Mouse (Mus musculus) stomach, embryonic 16.5 days (tissue): ENCODE measurements around the gene 1700001J03Rik. TPM values are rescaled to one million over a fixed set of nuclear protein-coding genes. Genes with fewer than 3 reads are reported as not detected.
"Not testable (repeated sequence)": the region's sequence is repeated elsewhere in the genome, so short reads cannot be mapped to it uniquely, and the experiment has no call there.

Experiments
- ATAC-seq: fragments of 200-750 bp; cut with Nextera tagmentation; 2 replicates; pipeline ENCODE4 v1.8.0; 2017; ENCODE audit warnings: moderate number of reproducible peaks, moderate TSS enrichment; ENCODE audit not compliant: insufficient read depth, low FRiP score
- H3K27ac ChIP-seq: fragments of 300-500 bp; sonication (generic); 2 replicates; pipeline ENCODE4 v1.5.1; 2014; ENCODE audit warnings: low read length
- H3K27me3 ChIP-seq: fragments of 300-500 bp; sonication (generic); 2 replicates; pipeline ENCODE4 v1.6.1; 2014; ENCODE audit warnings: low read length, control low read depth, mixed read lengths; ENCODE audit not compliant: control insufficient read depth, insufficient read depth
- H3K36me3 ChIP-seq: fragments of 300-500 bp; sonication (generic); 2 replicates; pipeline ENCODE4 v1.6.1; 2014; ENCODE audit warnings: low read length; ENCODE audit not compliant: control insufficient read depth, insufficient read depth
- H3K4me1 ChIP-seq: fragments of 300-500 bp; sonication (generic); 2 replicates; pipeline ENCODE4 v1.6.1; 2014; ENCODE audit warnings: low read length, control low read depth, mixed read lengths; ENCODE audit not compliant: control insufficient read depth, insufficient read depth
- H3K4me2 ChIP-seq: fragments of 300-500 bp; sonication (generic); 2 replicates; pipeline ENCODE4 v1.6.1; 2014; ENCODE audit warnings: low read depth, low read length, mixed read lengths
- H3K4me3 ChIP-seq: fragments of 300-500 bp; sonication (generic); replicated peaks from 2 replicates; pipeline ENCODE4 v1.5.1; 2014; ENCODE audit warnings: mild to moderate bottlenecking, low read length
- H3K9ac ChIP-seq: fragments of 300-500 bp; sonication (generic); 2 replicates; pipeline ENCODE4 v1.6.1; 2014; ENCODE audit warnings: low read length
- H3K9me3 ChIP-seq: fragments of 300-500 bp; sonication (generic); replicated peaks from 2 replicates; pipeline ENCODE4 v1.6.1; 2016; ENCODE audit warnings: low read length, control low read depth; ENCODE audit not compliant: control insufficient read depth
- whole genome bisulfite sequencing: fragments of 180-500 bp; shearing (Covaris S2); extraction: QIAGEN DNeasy Blood & Tissue Kit; methylation state at CpG from one replicate; pipeline ENCODE4 v1.1.7; 2014; 5-methylcytosine and 5-hydroxymethylcytosine counted together
- polyA plus RNA-seq: library from polyadenylated mRNA; unstranded; fragments of >200 nt; fragmentation: Nextera tagmentation; extraction: Ambion mirVana; gene quantifications from 2 replicates; pipeline ENCODE4 v1.2.1, GENCODE M21; 2015

1700001J03Rik gene
- not detected in 2 replicates for polyA plus RNA-seq

GRCm38 (mm10) chr5:146185204-146185603 lies at the start of gene 1700001J03Rik:
TSS of gene 1700001J03Rik (minus strand) at chr5:146185304.
- not testable (repeated sequence) for H3K4me3 ChIP-seq, H3K9me3 ChIP-seq, ATAC-seq, H3K9ac ChIP-seq, H3K36me3 ChIP-seq, H3K27me3 ChIP-seq, H3K4me1 ChIP-seq, H3K4me2 ChIP-seq, H3K27ac ChIP-seq
- 74% methylated on average over 4 of the region's 4 CpGs for WGBS

GRCm38 (mm10) chr5:146234336-146234735 lies 49.2 kb upstream of the 1700001J03Rik start:
- H3K27me3 ChIP-seq: no peaks in the 10 kb centered on the region
- no peak overlapping the region for H3K4me3 ChIP-seq
- ATAC-seq: no peak
- 61% methylated on average over 1 of the region's 1 CpGs for WGBS
- no peak overlapping the region for H3K27ac ChIP-seq
- H3K9me3 ChIP-seq: no peaks in the 10 kb centered on the region
- peaks cover 13% of the 10 kb centered on the region for H3K4me1 ChIP-seq
- no peak overlapping the region for H3K9ac ChIP-seq
- no peaks in the 10 kb centered on the region for H3K36me3 ChIP-seq
- H3K4me2 ChIP-seq: no peak overlapping the region

- H3K9ac ChIP-seq: peak overlapping the region; percentile 50
- no peak for ATAC-seq
- peaks cover 11% of the 10 kb centered on the region for H3K4me1 ChIP-seq
- H3K27me3 ChIP-seq: no peaks in the 10 kb centered on the region
- H3K4me3 ChIP-seq: peak overlapping the region; percentile 83
- WGBS: 40% methylated on average over 11 of the region's 11 CpGs
- no peak overlapping the region for H3K27ac ChIP-seq
- H3K36me3 ChIP-seq: no peaks in the 10 kb centered on the region
- H3K4me2 ChIP-seq: peak overlapping the region; percentile 65
- H3K9me3 ChIP-seq: no peaks in the 10 kb centered on the region
These were observed 47.7 kb upstream of the 1700001J03Rik start for GRCm38 (mm10) chr5:146232816-146233215.

- Histone ChIP-seq H3K4me3 (peak overlapping the region; percentile 83), H3K9me3 (no peaks in the 10 kb centered on the region), H3K27ac (peak overlapping the region; percentile 6; the same call in 1 of the 2 replicates), H3K27me3 (no peaks in the 10 kb centered on the region), H3K36me3 (no peaks in the 10 kb centered on the region), H3K4me1 (peaks cover 8% of the 10 kb centered on the region), H3K9ac (peak overlapping the region; percentile 92), H3K4me2 (peak overlapping the region; percentile 65)
- 27% methylated on average over 6 of the region's 6 CpGs for WGBS
- no peak for ATAC-seq
These were observed 47.1 kb upstream of the 1700001J03Rik start for GRCm38 (mm10) chr5:146232056-146232675.

GRCm38 (mm10) chr5:146231655-146231996 lies 46.5 kb upstream of the 1700001J03Rik start:
- no peaks in the 10 kb centered on the region for H3K27me3 ChIP-seq
- H3K4me1 ChIP-seq: peaks cover 8% of the 10 kb centered on the region
- peak overlapping the region; percentile 100 for H3K27ac ChIP-seq
- 0% methylated on average over 19 of the region's 19 CpGs for whole genome bisulfite sequencing
- H3K9ac ChIP-seq: peak overlapping the region; percentile 92
- H3K4me3 ChIP-seq: peak overlapping the region; percentile 83
- H3K9me3 ChIP-seq: no peaks in the 10 kb centered on the region
- no peaks in the 10 kb centered on the region for H3K36me3 ChIP-seq
- peak; percentile 25; the same call in 1 of the 2 replicates for ATAC-seq
- peak overlapping the region; percentile 65 for H3K4me2 ChIP-seq

- ATAC-seq: peak; percentile 89
- H3K27ac ChIP-seq: peak within 1 kb of the TSS; percentile 100
- peaks cover 8% of the 10 kb centered on the region for H3K4me1 ChIP-seq
- H3K9ac ChIP-seq: peak within 1 kb of the TSS; percentile 92
- H3K4me2 ChIP-seq: peak within 1 kb of the TSS; percentile 65
- no peaks in the 10 kb centered on the region for H3K36me3 ChIP-seq
- no peaks in the 10 kb centered on the region for H3K9me3 ChIP-seq
- peak within 1 kb of the TSS; percentile 83 for H3K4me3 ChIP-seq
- H3K27me3 ChIP-seq: no peaks in the 10 kb centered on the region
- WGBS: under 1% methylated on average over 67 of the region's 102 CpGs
These were observed 46.0 kb upstream of the 1700001J03Rik start, which contains the start of gene Cdk8 for GRCm38 (mm10) chr5:146230864-146231654. TSS of gene Cdk8 (plus strand) at chr5:146231230.

GRCm38 (mm10) chr5:146229869-146230650 lies 45.0 kb upstream of the 1700001J03Rik start:
- Histone ChIP-seq H3K36me3 (no peaks in the 10 kb centered on the region), H3K9me3 (no peaks in the 10 kb centered on the region), H3K27me3 (no peaks in the 10 kb centered on the region), H3K27ac (peak overlapping the region; percentile 100), H3K4me2 (peak overlapping the region; percentile 63), H3K9ac (peak overlapping the region; percentile 92), H3K4me1 (peaks cover 8% of the 10 kb centered on the region), H3K4me3 (peak overlapping the region; percentile 83)
- ATAC-seq: no peak
- WGBS: 55% methylated on average over 17 of the region's 17 CpGs

GRCm38 (mm10) chr5:146227496-146227895 lies 42.4 kb upstream of the 1700001J03Rik start:
- Histone ChIP-seq H3K36me3 (no peaks in the 10 kb centered on the region), H3K4me3 (no peak overlapping the region), H3K4me1 (peaks cover 3% of the 10 kb centered on the region; the same call in 1 of the 2 replicates), H3K9me3 (no peaks in the 10 kb centered on the region), H3K9ac (no peak overlapping the region), H3K27me3 (no peaks in the 10 kb centered on the region), H3K27ac (no peak overlapping the region), H3K4me2 (no peak overlapping the region)
- WGBS: 83% methylated on average over 8 of the region's 8 CpGs
- ATAC-seq: no peak
